Mouse (Mus musculus) liver, embryonic 13.5 days (tissue): Measurements from ENCODE around the gene Prkca. TPM values are rescaled to one million over a fixed set of nuclear protein-coding genes. Genes with fewer than 3 reads are reported as not detected.

Source experiments
- ATAC-seq: fragments of 200-750 bp; cut with Nextera tagmentation; 2 replicates; pipeline ENCODE4 v1.8.0; 2017; ENCODE audit warnings: low read depth, mild to moderate bottlenecking, moderate number of reproducible peaks, moderate library complexity
- DNase-seq: peaks from one replicate; pipeline ENCODE4 v3.0.0; 2022
- H3K27ac ChIP-seq: fragments of 300-500 bp; sonication (generic); 2 replicates; pipeline ENCODE4 v1.5.1; 2015; ENCODE audit warnings: moderate library complexity, mild to moderate bottlenecking, inconsistent platforms
- H3K27me3 ChIP-seq: fragments of 300-500 bp; sonication (generic); 2 replicates; pipeline ENCODE4 v1.6.1; 2015; ENCODE audit warnings: mild to moderate bottlenecking, inconsistent platforms
- H3K36me3 ChIP-seq: fragments of 300-500 bp; sonication (generic); 2 replicates; pipeline ENCODE4 v1.6.1; 2015; ENCODE audit warnings: mild to moderate bottlenecking, inconsistent platforms
- H3K4me1 ChIP-seq: fragments of 300-500 bp; sonication (generic); replicated peaks from 2 replicates; pipeline ENCODE4 v1.6.1; 2015; ENCODE audit warnings: inconsistent platforms
- H3K4me2 ChIP-seq: fragments of 300-500 bp; sonication (generic); 2 replicates; pipeline ENCODE4 v1.6.1; 2015; ENCODE audit warnings: inconsistent platforms, mild to moderate bottlenecking, moderate library complexity
- H3K4me3 ChIP-seq: fragments of 300-500 bp; sonication (generic); replicated peaks from 2 replicates; pipeline ENCODE4 v1.5.1; 2015; ENCODE audit warnings: mild to moderate bottlenecking, inconsistent platforms
- H3K9ac ChIP-seq: fragments of 300-500 bp; sonication (generic); 2 replicates; pipeline ENCODE4 v1.6.1; 2015; ENCODE audit warnings: mild to moderate bottlenecking, inconsistent platforms
- H3K9me3 ChIP-seq: fragments of 300-500 bp; sonication (generic); replicated peaks from 2 replicates; pipeline ENCODE4 v1.6.1; 2016; ENCODE audit warnings: inconsistent platforms
- whole genome bisulfite sequencing: fragments of 180-500 bp; shearing (Covaris S2); methylation state at CpG from one replicate; pipeline ENCODE4 v1.1.7; 2015; ENCODE audit not compliant: insufficient replicate concordance; 5-methylcytosine and 5-hydroxymethylcytosine counted together
- polyA plus RNA-seq: library from polyadenylated mRNA; unstranded; fragments of >200 nt; fragmentation: Nextera tagmentation; extraction: Ambion mirVana; gene quantifications from 2 replicates; pipeline ENCODE4 v1.2.1, GENCODE M21; 2015

The Prkca gene
- polyA plus RNA-seq, 1 experiment from 2014 or later: 1.9 TPM

- no peak for ATAC-seq
Measured at GRCm38 (mm10) chr11:108258811-108259266, 84.9 kb downstream of the Prkca start.

DNA sequence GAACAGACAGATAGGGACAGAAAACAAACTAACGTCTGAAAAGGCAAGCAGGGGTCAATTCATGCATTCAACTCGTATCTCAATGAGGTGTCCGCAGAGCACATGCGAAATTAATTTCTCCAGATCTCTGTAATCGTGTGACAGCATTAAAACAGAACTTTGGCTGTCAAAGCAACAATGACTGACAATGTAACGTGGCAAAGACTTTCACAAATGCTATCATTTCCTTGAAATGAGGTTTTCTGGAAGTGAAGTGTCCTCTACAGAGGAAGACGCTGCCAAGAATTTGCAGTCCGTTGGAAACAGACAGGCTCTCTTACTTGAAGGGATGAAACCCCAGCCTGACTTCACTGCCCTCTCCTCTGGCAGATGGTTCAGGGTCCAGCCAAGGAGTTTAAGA lies 85.8 kb downstream of the Prkca start:
- Histone ChIP-seq H3K27me3 (no peaks in the 10 kb centered on the region), H3K4me1 (peaks cover 26% of the 10 kb centered on the region), H3K36me3 (no peaks in the 10 kb centered on the region), H3K9me3 (no peaks in the 10 kb centered on the region), H3K27ac (no peak overlapping the region), H3K4me2 (no peak overlapping the region), H3K9ac (no peak overlapping the region), H3K4me3 (no peak overlapping the region)
- no peak for ATAC-seq
- DNase-seq: no peak
- 60% methylated on average over 8 of the region's 8 CpGs for WGBS

More at GRCm38 (mm10) chr11:108258811-108259266, 84.9 kb downstream of the Prkca start:
- H3K9ac ChIP-seq: no peak overlapping the region
- H3K4me1 ChIP-seq: peaks cover 32% of the 10 kb centered on the region
- H3K4me3 ChIP-seq: no peak overlapping the region
- no peaks in the 10 kb centered on the region for H3K36me3 ChIP-seq
- DNase-seq: no peak
- H3K27ac ChIP-seq: no peak overlapping the region
- 55% methylated on average over 5 of the region's 5 CpGs for WGBS
- no peaks in the 10 kb centered on the region for H3K27me3 ChIP-seq
- no peak overlapping the region for H3K4me2 ChIP-seq
- no peaks in the 10 kb centered on the region for H3K9me3 ChIP-seq

DNA sequence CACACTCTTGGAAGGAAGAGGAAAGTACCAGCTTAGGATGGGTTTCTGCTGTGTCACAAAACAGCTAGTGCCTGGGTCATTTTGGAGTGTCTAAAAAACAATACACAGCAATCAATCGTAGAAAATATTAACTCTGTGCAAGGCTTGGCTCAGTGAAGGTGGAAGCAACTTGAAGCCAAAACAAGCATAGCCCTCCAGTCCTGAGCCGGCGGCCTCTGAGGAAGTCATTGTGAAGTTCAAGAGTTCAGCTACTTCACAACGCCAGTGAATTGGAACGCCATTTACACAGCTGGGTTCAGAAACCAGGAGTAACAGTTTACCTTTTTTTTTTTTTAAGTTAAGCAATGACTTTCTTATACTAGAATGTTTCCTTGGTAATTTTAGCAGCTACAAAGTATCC lies 89.0 kb downstream of the Prkca start:
- ATAC-seq: no peak
- no peaks in the 10 kb centered on the region for H3K9me3 ChIP-seq
- H3K4me2 ChIP-seq: no peak overlapping the region
- no peak overlapping the region for H3K9ac ChIP-seq
- H3K27me3 ChIP-seq: no peaks in the 10 kb centered on the region
- DNase-seq: no peak
- H3K36me3 ChIP-seq: no peaks in the 10 kb centered on the region
- 75% methylated on average over 5 of the region's 5 CpGs for WGBS
- peaks cover 50% of the 10 kb centered on the region for H3K4me1 ChIP-seq
- no peak overlapping the region for H3K4me3 ChIP-seq
- no peak overlapping the region for H3K27ac ChIP-seq

DNA sequence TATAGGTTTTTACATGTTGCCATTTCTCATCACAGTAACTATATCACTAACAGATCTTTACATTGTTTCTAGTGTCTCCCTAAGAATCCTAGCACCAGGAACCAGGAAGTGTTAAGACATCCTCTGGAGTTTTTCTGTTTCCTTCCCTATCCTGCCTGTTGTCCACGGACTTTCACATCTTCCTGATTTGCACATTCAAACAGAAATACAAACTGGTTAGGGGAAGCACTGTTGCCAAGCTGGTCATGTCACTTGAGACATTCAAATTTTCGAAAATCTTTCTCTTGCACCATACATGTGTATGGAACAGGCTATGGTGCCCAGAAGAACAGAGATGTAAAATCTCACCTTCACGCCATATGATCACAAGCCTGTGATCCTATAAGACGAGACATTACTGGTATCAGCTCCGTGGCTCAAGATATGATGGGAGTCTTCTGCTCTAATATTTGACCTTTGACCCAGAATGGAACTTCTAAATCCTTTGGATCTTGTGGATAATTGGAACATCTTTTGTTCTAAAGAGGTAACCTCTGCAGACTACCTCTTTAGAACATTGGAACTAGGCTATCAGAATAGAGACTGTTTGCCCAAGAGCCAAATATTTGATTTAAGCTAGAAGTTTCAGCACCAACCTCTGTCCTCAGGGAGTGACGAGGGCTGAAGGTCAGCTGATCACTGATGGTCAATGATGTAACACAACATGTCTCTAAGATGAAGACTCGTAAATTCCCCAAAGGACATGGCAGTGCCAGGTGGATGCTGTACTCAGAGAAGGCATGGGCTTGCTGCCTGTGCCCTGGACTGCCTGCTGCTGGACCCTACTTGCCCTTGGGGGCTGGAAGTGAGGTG lies 91.6 kb downstream of the Prkca start:
- Histone ChIP-seq H3K36me3 (no peaks in the 10 kb centered on the region), H3K9me3 (no peaks in the 10 kb centered on the region), H3K4me2 (no peak overlapping the region), H3K27ac (peak overlapping the region; percentile 13; the same call in 1 of the 2 replicates), H3K4me1 (peaks cover 58% of the 10 kb centered on the region), H3K4me3 (no peak overlapping the region), H3K27me3 (no peaks in the 10 kb centered on the region), H3K9ac (no peak overlapping the region)
- 53% methylated on average over 7 of the region's 7 CpGs for WGBS
- DNase-seq (no peak), ATAC-seq (peak; percentile 30; the same call in 1 of the 2 replicates)

DNA sequence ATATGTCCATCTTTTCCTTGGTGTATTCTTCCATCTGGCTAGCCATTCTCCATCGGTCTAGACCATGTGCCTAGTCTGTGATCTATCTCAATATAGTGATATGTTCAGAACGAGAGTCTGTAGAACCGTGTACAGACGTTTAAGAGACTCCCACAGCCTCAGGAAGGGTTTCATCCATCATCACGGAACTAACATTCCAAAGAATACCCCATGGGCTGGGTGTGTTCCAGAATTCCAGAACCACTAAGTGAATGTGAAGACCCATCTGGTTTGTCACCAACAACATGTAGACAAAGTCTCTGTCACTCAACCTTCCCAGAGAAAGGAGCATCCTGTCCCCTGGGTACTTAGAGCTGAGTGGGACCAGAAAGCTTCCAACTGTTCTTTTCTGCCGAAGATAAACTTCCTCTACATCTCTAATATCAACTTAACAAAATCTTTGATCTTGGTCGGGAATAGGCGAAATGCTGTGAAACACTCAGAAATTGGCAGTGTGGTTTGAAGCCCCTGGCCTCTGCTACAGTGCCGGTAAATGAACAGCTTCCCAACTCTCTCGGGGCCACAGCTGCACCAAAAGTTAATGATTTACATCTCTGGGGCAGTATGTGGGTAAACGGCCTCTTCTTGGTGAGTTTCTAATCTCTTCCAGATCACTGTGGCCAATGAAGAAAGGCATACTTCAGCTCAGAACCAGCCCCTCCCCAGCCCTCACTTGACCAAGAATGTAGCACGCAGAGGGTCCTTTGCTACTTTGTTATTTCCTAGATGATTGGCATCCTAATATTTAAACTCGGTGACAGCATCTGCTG lies 92.7 kb downstream of the Prkca start:
- H3K4me2 ChIP-seq: peak overlapping the region; percentile 3; the same call in 1 of the 2 replicates
- no peaks in the 10 kb centered on the region for H3K9me3 ChIP-seq
- no peak overlapping the region for H3K4me3 ChIP-seq
- DNase-seq: no peak
- no peaks in the 10 kb centered on the region for H3K27me3 ChIP-seq
- 0 out of 2 replicates have a peak overlapping the region, but pooled peaks have one; percentile 13 for H3K27ac ChIP-seq
- H3K4me1 ChIP-seq: peaks cover 69% of the 10 kb centered on the region
- WGBS: 24% methylated on average over 13 of the region's 13 CpGs
- ATAC-seq: no peak
- H3K9ac ChIP-seq: no peak overlapping the region
- no peaks in the 10 kb centered on the region for H3K36me3 ChIP-seq

- Histone ChIP-seq H3K36me3 (no peaks in the 10 kb centered on the region), H3K27me3 (no peaks in the 10 kb centered on the region), H3K4me2 (no peak overlapping the region), H3K27ac (no peak overlapping the region; the same call in 1 of the 2 replicates), H3K9ac (no peak overlapping the region), H3K4me1 (peaks cover 73% of the 10 kb centered on the region), H3K4me3 (no peak overlapping the region), H3K9me3 (no peaks in the 10 kb centered on the region)
- no peak for ATAC-seq
- 24% methylated on average over 1 of the region's 1 CpGs for WGBS
- DNase-seq: no peak
Measured at GRCm38 (mm10) chr11:108250146-108250635, 93.5 kb downstream of the Prkca start.

DNA sequence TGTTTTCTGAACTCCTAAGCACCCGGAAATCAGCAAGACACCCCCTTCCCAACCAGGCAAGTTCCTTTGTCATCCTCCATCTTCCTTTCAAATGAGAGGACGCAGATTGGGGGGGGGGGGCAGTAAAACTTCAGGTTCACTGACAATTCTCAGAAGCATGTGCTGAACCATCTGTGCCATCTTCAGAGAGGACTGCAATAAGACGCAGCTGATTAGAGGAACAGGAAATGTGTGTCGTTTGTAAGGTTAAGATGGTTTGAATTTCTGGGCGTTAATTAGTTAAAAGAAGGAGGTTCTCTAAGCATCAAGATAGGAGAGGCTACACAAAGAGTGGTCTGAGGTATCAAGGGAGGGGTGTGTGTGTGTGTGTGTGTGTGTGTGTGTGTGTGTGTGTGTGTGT lies 94.2 kb downstream of the Prkca start:
- peaks cover 77% of the 10 kb centered on the region for H3K4me1 ChIP-seq
- ATAC-seq: no peak
- 16% methylated on average over 5 of the region's 5 CpGs for WGBS
- H3K27ac ChIP-seq: no peak overlapping the region
- H3K4me2 ChIP-seq: no peak overlapping the region
- no peak overlapping the region for H3K4me3 ChIP-seq
- DNase-seq: no peak
- no peaks in the 10 kb centered on the region for H3K9me3 ChIP-seq
- H3K36me3 ChIP-seq: no peaks in the 10 kb centered on the region
- H3K9ac ChIP-seq: no peak overlapping the region
- no peaks in the 10 kb centered on the region for H3K27me3 ChIP-seq

- Histone ChIP-seq H3K4me3 (no peak overlapping the region), H3K36me3 (no peaks in the 10 kb centered on the region), H3K4me2 (no peak overlapping the region), H3K9me3 (no peaks in the 10 kb centered on the region), H3K4me1 (peaks cover 82% of the 10 kb centered on the region), H3K27ac (no peak overlapping the region), H3K9ac (no peak overlapping the region), H3K27me3 (no peaks in the 10 kb centered on the region)
- no peak for DNase-seq
- WGBS: 37% methylated on average over 3 of the region's 3 CpGs
- no peak for ATAC-seq
Measured at GRCm38 (mm10) chr11:108249047-108249403, 94.7 kb downstream of the Prkca start.

DNA sequence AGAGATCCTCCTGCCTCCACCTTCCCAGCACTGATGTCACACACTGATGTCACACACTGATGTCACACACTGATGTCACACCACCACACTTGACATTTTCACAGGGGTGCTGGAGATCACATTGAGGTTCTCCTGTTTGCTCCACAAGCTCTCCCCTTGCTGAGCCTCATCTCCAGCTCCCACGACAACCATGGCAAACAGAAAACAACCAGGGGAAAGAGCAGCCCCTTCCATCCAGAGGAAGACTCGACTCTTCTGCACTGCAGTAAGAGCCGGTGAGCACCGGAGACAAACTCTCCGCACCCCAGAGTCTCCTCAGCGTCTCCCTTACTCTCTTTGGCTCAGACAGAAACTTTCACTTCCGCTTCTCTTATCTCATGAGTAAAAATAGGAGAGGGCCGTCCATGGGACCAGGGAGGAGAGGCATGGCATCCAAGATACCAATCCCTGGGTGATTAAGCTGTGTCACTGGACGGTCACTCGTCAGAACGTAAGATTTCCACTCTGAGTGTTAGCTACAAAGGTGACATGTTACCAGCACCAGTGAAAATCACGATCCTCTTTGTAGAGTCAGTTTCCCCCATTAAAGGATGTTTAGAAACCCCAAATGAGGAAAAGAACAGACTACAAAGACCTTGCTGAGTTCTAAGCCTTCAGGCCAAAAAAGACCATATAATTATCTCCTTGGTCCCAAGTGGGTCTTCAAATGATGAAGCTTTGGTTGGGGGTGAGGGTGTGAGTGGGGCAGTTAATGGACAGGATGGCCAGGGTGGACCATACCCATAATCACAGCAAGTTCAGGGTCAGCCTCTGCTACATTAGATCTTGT lies 95.3 kb downstream of the Prkca start:
- DNase-seq (peak; percentile 20), ATAC-seq (peak; percentile 39; the same call in 1 of the 2 replicates)
- H3K9ac ChIP-seq: 0 out of 2 replicates have a peak overlapping the region, but pooled peaks have one; percentile 3
- WGBS: 9% methylated on average over 12 of the region's 12 CpGs
- no peak overlapping the region for H3K4me3 ChIP-seq
- peak overlapping the region; percentile 39 for H3K4me2 ChIP-seq
- H3K4me1 ChIP-seq: peaks cover 88% of the 10 kb centered on the region
- H3K36me3 ChIP-seq: no peaks in the 10 kb centered on the region
- no peaks in the 10 kb centered on the region for H3K9me3 ChIP-seq
- H3K27me3 ChIP-seq: no peaks in the 10 kb centered on the region
- peak overlapping the region; percentile 25; the same call in 1 of the 2 replicates for H3K27ac ChIP-seq

DNA sequence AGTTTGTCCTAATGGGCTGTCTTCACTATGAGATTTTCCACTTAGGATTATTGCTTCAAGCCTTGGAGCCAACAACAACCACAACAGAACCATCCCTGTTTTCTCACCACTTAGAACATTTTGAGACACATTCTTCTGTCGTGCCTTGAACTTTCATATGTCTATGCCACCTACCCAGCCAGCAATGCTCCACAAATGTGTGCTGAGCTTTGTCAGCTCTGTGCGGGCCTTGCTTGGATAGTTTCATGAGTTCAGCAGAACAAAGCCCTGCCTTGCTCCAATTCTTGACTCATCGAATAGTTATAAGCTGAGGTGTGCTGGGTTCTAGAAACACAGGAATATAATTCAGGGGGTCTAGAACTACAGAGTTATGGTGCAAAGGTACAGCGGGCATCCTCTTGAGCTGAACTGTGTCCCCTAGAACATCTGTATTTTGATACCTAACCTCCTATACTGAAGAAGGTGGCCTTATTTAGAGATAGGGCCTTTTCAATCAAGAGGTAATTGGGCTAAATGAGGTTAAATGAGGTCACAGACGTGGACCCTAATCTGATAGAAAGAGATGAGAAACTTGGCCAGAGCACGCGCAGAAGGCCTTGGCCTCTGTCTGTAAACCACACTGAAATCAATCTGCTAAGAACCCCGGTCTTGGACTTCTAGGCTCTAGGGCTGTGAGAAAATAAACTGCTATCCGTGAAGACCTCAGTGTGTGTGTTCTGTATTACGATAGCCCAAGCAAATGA lies 96.4 kb downstream of the Prkca start:
- no peak for DNase-seq
- peak overlapping the region; percentile 15; the same call in 1 of the 2 replicates for H3K27ac ChIP-seq
- no peaks in the 10 kb centered on the region for H3K9me3 ChIP-seq
- H3K4me1 ChIP-seq: peaks cover 87% of the 10 kb centered on the region
- H3K9ac ChIP-seq: no peak overlapping the region
- H3K4me3 ChIP-seq: no peak overlapping the region
- no peak for ATAC-seq
- H3K4me2 ChIP-seq: no peak overlapping the region
- no peaks in the 10 kb centered on the region for H3K27me3 ChIP-seq
- 62% methylated on average over 10 of the region's 10 CpGs for WGBS
- no peaks in the 10 kb centered on the region for H3K36me3 ChIP-seq
